ENCODE assay signal across 46 mouse cellular contexts in the genomic region with DNA sequence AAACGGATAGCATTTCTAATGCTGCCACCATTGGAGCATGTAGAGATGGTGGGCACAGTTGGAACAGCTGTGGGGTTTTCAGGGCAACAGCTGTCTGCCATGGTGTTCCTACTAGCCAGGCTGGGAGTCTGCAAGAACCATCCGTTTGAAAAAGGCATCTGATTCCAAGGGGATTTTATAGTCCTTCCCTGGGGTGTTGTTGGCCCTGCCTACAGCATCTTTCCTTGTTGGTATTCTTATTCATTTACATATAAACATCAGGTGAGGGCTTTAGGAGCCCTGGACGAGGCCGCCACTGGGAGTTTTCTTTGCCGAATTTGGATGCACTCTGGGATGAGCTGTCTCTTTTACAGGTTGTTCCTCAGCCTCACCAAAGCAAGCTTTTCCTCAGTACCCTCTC. TPM values are rescaled to one million over a fixed set of nuclear protein-coding genes. Genes with fewer than 3 reads are reported as not detected.
"Had no signal": no experiment of that assay in that cellular context is flagged by ENCODE, and none has a peak within 500 bp of the region (broad histone marks: within the 10 kb centered on the region; RNA-seq: fewer than 3 reads in every experiment).

A gene (minus strand): TSS at position 101 of the 400 bp plus-strand sequence.

- H3K27ac ChIP-seq: limb, embryonic 10.5 days; limb, embryonic 12.5 days; limb, embryonic 13.5 days; limb, embryonic 15.5 days; liver, embryonic 12.5 days; liver, embryonic 13.5 days; liver, embryonic 14.5 days; liver, embryonic 15.5 days; lung, embryonic 15.5 days; macrophage; midbrain, embryonic 10.5 days; midbrain, embryonic 12.5 days; midbrain, embryonic 13.5 days; midbrain, embryonic 15.5 days; neural tube, embryonic 12.5 days had no signal

- H3K4me3 ChIP-seq: limb, embryonic 10.5 days; limb, embryonic 12.5 days; limb, embryonic 13.5 days; limb, embryonic 15.5 days; liver, embryonic 12.5 days; liver, embryonic 13.5 days; liver, embryonic 15.5 days; lung, embryonic 15.5 days; midbrain, embryonic 10.5 days; midbrain, embryonic 12.5 days; midbrain, embryonic 13.5 days; midbrain, embryonic 15.5 days; myocyte; neural tube, embryonic 12.5 days had no signal

- H3K4me1 ChIP-seq: limb, embryonic 10.5 days; limb, embryonic 12.5 days; limb, embryonic 13.5 days; liver, embryonic 12.5 days; liver, embryonic 13.5 days; liver, embryonic 15.5 days; lung, embryonic 15.5 days; midbrain, embryonic 10.5 days; midbrain, embryonic 12.5 days; midbrain, embryonic 13.5 days; midbrain, embryonic 15.5 days; neural tube, embryonic 12.5 days had no signal

- H3K36me3 ChIP-seq: limb, embryonic 10.5 days; limb, embryonic 12.5 days; limb, embryonic 13.5 days; limb, embryonic 15.5 days; liver, embryonic 12.5 days; liver, embryonic 13.5 days; liver, embryonic 15.5 days; lung, embryonic 15.5 days; midbrain, embryonic 10.5 days; midbrain, embryonic 12.5 days; midbrain, embryonic 13.5 days; midbrain, embryonic 15.5 days; neural tube, embryonic 12.5 days had no signal

- ATAC-seq: liver, embryonic 12.5 days; liver, postnatal 0 days; lung, postnatal 0 days; midbrain, embryonic 13.5 days; midbrain, embryonic 15.5 days; midbrain, embryonic 16.5 days had no signal

- DNase-seq: liver; liver, embryonic 13.5 days; liver, postnatal 0 days; lung, adult 18-20 months; lung, adult 2 months; lung, embryonic 14.5 days; lung, postnatal 10 days; lung, postnatal 14 days; lung, postnatal 36 days; lung, postnatal 4 days; midbrain, embryonic 14.5 days had no signal

- H3K27me3 ChIP-seq: limb, embryonic 12.5 days; limb, embryonic 13.5 days; limb, embryonic 15.5 days; liver, embryonic 12.5 days; liver, embryonic 13.5 days; liver, embryonic 15.5 days; lung, embryonic 15.5 days; midbrain, embryonic 12.5 days; midbrain, embryonic 13.5 days; midbrain, embryonic 15.5 days; neural tube, embryonic 12.5 days had no signal

- H3K9me3 ChIP-seq: limb, embryonic 10.5 days; limb, embryonic 13.5 days; limb, embryonic 15.5 days; liver, embryonic 12.5 days; liver, embryonic 13.5 days; liver, embryonic 15.5 days; midbrain, embryonic 13.5 days had no signal

RNA-seq across cellular contexts. Expression of the gene that starts here (rescaled TPM):
- total RNA-seq: left cerebral cortex, adult 8-10 months; left cerebral cortex, postnatal 10 days; left cerebral cortex, postnatal 14 days; left cerebral cortex, postnatal 25 days; left cerebral cortex, postnatal 36 days; left cerebral cortex, postnatal 4 days; liver, adult 2 months; megakaryocyte progenitor cell, adult 5-6 weeks; megakaryocyte-erythroid progenitor cell, adult 5-6 weeks; midbrain, postnatal 0 days; monocyte, adult 5-6 weeks had no signal
- polyA plus RNA-seq: limb, embryonic 10.5 days; limb, embryonic 11.5 days; limb, embryonic 12.5 days; limb, embryonic 13.5 days; limb, embryonic 14.5 days; limb, embryonic 15.5 days; liver, adult 2 months; liver, embryonic 11.5 days; liver, embryonic 12.5 days; liver, embryonic 13.5 days; liver, embryonic 14.5 days; liver, embryonic 15.5 days; liver, embryonic 16.5 days; liver, postnatal 0 days; lung, adult 2 months; lung, embryonic 14.5 days; lung, embryonic 15.5 days; lung, embryonic 16.5 days; lung, postnatal 0 days; macrophage; midbrain, embryonic 10.5 days; midbrain, embryonic 11.5 days; midbrain, embryonic 12.5 days; midbrain, embryonic 13.5 days; midbrain, embryonic 14.5 days; midbrain, embryonic 15.5 days; midbrain, embryonic 16.5 days; midbrain, postnatal 0 days; myocyte; neural tube, embryonic 11.5 days; neural tube, embryonic 12.5 days had no signal
